Mouse (Mus musculus) monocyte, adult 2 months (primary cell): Measurements from ENCODE around the gene Ppp2r3c.
"Not testable (repeated sequence)": the region's sequence is repeated elsewhere in the genome, so short reads cannot be mapped to it uniquely, and the experiment has no call there.

ENCODE experiments used
- DNase-seq, 2 experiments: peaks; one replicate each; pipeline ENCODE4 v3.0.0; 2022; ENCODE audit warnings: low spot score in 2 of 2, low read depth in 1 of 2

Ppp2r3c gene

GRCm38 (mm10) chr12:55302485-55303441, at the start of gene Ppp2r3c:
Gene Ppp2r3c (minus strand): TSS chr12:55302998.
- DNase-seq, result peak; percentile 72 to 85

GRCm38 (mm10) chr12:55344583-55344982, 41.8 kb upstream of the Ppp2r3c start:
- no peak for DNase-seq

GRCm38 (mm10) chr12:55343998-55344397, 41.2 kb upstream of the Ppp2r3c start:
- DNase-seq, result no peak

GRCm38 (mm10) chr12:55343045-55343444, 40.2 kb upstream of the Ppp2r3c start:
- not testable (repeated sequence) for DNase-seq

GRCm38 (mm10) chr12:55338490-55338889, 35.7 kb upstream of the Ppp2r3c start:
- DNase-seq, result not testable (repeated sequence)

GRCm38 (mm10) chr12:55333662-55334061, 30.9 kb upstream of the Ppp2r3c start:
- no peak for DNase-seq

GRCm38 (mm10) chr12:55329351-55329750, 26.6 kb upstream of the Ppp2r3c start:
- no peak for DNase-seq

- DNase-seq, result no peak
Measured at GRCm38 (mm10) chr12:55328784-55329183, 26.0 kb upstream of the Ppp2r3c start.

GRCm38 (mm10) chr12:55325702-55326101, 22.9 kb upstream of the Ppp2r3c start:
- no peak for DNase-seq

- DNase-seq, result no peak
Measured at GRCm38 (mm10) chr12:55321642-55322291, 19.0 kb upstream of the Ppp2r3c start.

- DNase-seq, result peak; percentile 50 to 68
Measured at GRCm38 (mm10) chr12:55315192-55315591, 12.4 kb upstream of the Ppp2r3c start.

- no peak for DNase-seq
Measured at GRCm38 (mm10) chr12:55313901-55314300, 11.1 kb upstream of the Ppp2r3c start.

- DNase-seq, result no peak
Measured at GRCm38 (mm10) chr12:55311841-55312240, 9.0 kb upstream of the Ppp2r3c start.

GRCm38 (mm10) chr12:55309501-55309900, 6.7 kb upstream of the Ppp2r3c start:
- no peak for DNase-seq

- DNase-seq, result no peak
Measured at GRCm38 (mm10) chr12:55308731-55309130, 5.9 kb upstream of the Ppp2r3c start.

- no peak for DNase-seq
Measured at GRCm38 (mm10) chr12:55307566-55307965, 4.8 kb upstream of the Ppp2r3c start.

GRCm38 (mm10) chr12:55306371-55306770, 3.6 kb upstream of the Ppp2r3c start:
- DNase-seq, result no peak

GRCm38 (mm10) chr12:55301472-55302300, 1.1 kb downstream of the Ppp2r3c start:
- DNase-seq, result no peak

- no peak for DNase-seq
Measured at GRCm38 (mm10) chr12:55300820-55301351, 1.9 kb downstream of the Ppp2r3c start.

GRCm38 (mm10) chr12:55299336-55299735, 3.5 kb downstream of the Ppp2r3c start, which contains the start of gene 1110008L16Rik:
Gene 1110008L16Rik (plus strand): TSS chr12:55299577.
- peak in 1 of 2 experiments; percentile 16 for DNase-seq

- no peak for DNase-seq
Measured at GRCm38 (mm10) chr12:55298112-55298511, 4.7 kb downstream of the Ppp2r3c start.
